Mouse (Mus musculus) MEL (cell line): ENCODE measurements around the gene Coq8b. TPM values are rescaled to one million over a fixed set of nuclear protein-coding genes. Genes with fewer than 3 reads are reported as not detected.

Source experiments
- DNase-seq: peaks from one replicate; pipeline ENCODE4 v3.0.0; 2011; ENCODE audit warnings: low read depth, low spot score
- H3K27ac ChIP-seq: 2 replicates; pipeline ENCODE4 v1.5.1; 2012; ENCODE audit warnings: low read depth, mild to moderate bottlenecking, control low read depth, low read length, moderate library complexity; ENCODE audit not compliant: control insufficient read depth
- H3K27me3 ChIP-seq, 2 experiments: fragments of 150-350 bp in 1 of 2; sonication (generic) in 1 of 2; 2 replicates each; pipeline ENCODE4 v1.6.1; 2012; ENCODE audit warnings: low read length in 2 of 2, mild to moderate bottlenecking in 2 of 2, improper control_type of control experiment in 1 of 2, moderate library complexity in 1 of 2; ENCODE audit not compliant: insufficient read depth in 2 of 2, control insufficient read depth in 1 of 2
- H3K36me3 ChIP-seq, 2 experiments: 2 replicates each; pipeline ENCODE4 v1.6.1; 2012 to 2014; ENCODE audit warnings: low read length in 2 of 2, improper control_type of control experiment in 1 of 2, inconsistent platforms in 1 of 2, mild to moderate bottlenecking in 1 of 2; ENCODE audit not compliant: insufficient read depth in 2 of 2, control insufficient read depth in 1 of 2
- H3K4me1 ChIP-seq, 2 experiments: fragments of 150-350 bp in 1 of 2; sonication (generic) in 1 of 2; 2 replicates each; pipeline ENCODE4 v1.6.1; 2012; ENCODE audit warnings: low read length in 2 of 2, improper control_type of control experiment in 1 of 2, mild to moderate bottlenecking in 1 of 2; ENCODE audit not compliant: insufficient read depth in 2 of 2, control insufficient read depth in 1 of 2
- H3K4me3 ChIP-seq, 2 experiments: fragments of 150-350 bp in 1 of 2; sonication (generic) in 1 of 2; 2 replicates each; pipeline ENCODE4 v1.5.1; 2012; ENCODE audit warnings: low read depth in 2 of 2, low read length in 2 of 2, mild to moderate bottlenecking in 2 of 2, moderate library complexity in 2 of 2, control low read depth in 1 of 2, improper control_type of control experiment in 1 of 2; ENCODE audit not compliant: control insufficient read depth in 1 of 2, insufficient read depth in 1 of 2
- H3K79me2 ChIP-seq: 2 replicates; pipeline ENCODE4 v1.6.1; 2012; ENCODE audit warnings: mild to moderate bottlenecking, low read length, moderate library complexity; ENCODE audit not compliant: control insufficient read depth, poor library complexity, insufficient read depth
- H3K9ac ChIP-seq: 2 replicates; pipeline ENCODE4 v1.6.1; 2012; ENCODE audit warnings: low read depth, mild to moderate bottlenecking, control low read depth, low read length, moderate library complexity; ENCODE audit not compliant: control insufficient read depth, poor library complexity, severe bottlenecking
- H3K9me3 ChIP-seq: fragments of 150-350 bp; sonication (generic); replicated peaks from 2 replicates; pipeline ENCODE4 v1.6.1; 2012; ENCODE audit warnings: mild to moderate bottlenecking, low read length, improper control_type of control experiment, moderate library complexity; ENCODE audit not compliant: insufficient read depth
- CHD2 ChIP-seq: IDR thresholded peaks from 2 replicates; pipeline ENCODE4 v1.6.1; 2011; ENCODE audit warnings: low read length, improper control_type of control experiment
- CTCF ChIP-seq, 3 experiments: IDR thresholded peaks in 2 of 3; conservative IDR thresholded peaks in 1 of 3; 2 replicates each; pipeline ENCODE4 v1.5.1; 2011 to 2012; ENCODE audit warnings: low read length in 3 of 3, low read depth in 2 of 3, mild to moderate bottlenecking in 2 of 3, improper control_type of control experiment in 1 of 3, inconsistent platforms in 1 of 3, mixed read lengths in 1 of 3, moderate library complexity in 1 of 3; ENCODE audit not compliant: control insufficient read depth in 1 of 3, insufficient read depth in 1 of 3, poor library complexity in 1 of 3, severe bottlenecking in 1 of 3
- GABPA ChIP-seq: IDR thresholded peaks from 2 replicates; pipeline ENCODE4 v1.6.1; 2012; ENCODE audit warnings: low read depth, mild to moderate bottlenecking, inconsistent platforms, low read length, improper control_type of control experiment, moderate library complexity
- JUND ChIP-seq: IDR thresholded peaks from 2 replicates; pipeline ENCODE4 v1.6.1; 2011; ENCODE audit warnings: low read depth, mild to moderate bottlenecking, improper control_type of control experiment, low read length
- MAFK ChIP-seq: IDR thresholded peaks from 2 replicates; pipeline ENCODE4 v1.6.1; 2011; ENCODE audit warnings: low read depth, mild to moderate bottlenecking, low read length, improper control_type of control experiment, borderline replicate concordance
- MYC ChIP-seq: IDR thresholded peaks from 2 replicates; pipeline ENCODE4 v1.6.1; 2011; ENCODE audit warnings: low read depth, mild to moderate bottlenecking, low read length, improper control_type of control experiment, moderate library complexity
- NELFE ChIP-seq: IDR thresholded peaks from 2 replicates; pipeline ENCODE4 v1.6.1; 2011; ENCODE audit warnings: low read depth, low read length, improper control_type of control experiment
- NRF1 ChIP-seq: IDR thresholded peaks from 2 replicates; pipeline ENCODE4 v1.6.1; 2014; ENCODE audit warnings: low read depth, mild to moderate bottlenecking, inconsistent platforms, low read length, improper control_type of control experiment, moderate library complexity; ENCODE audit not compliant: poor library complexity, insufficient read depth, severe bottlenecking
- RAD21 ChIP-seq: IDR thresholded peaks from 2 replicates; pipeline ENCODE4 v1.6.1; 2011; ENCODE audit warnings: mild to moderate bottlenecking, low read depth, low read length, improper control_type of control experiment
- SMC3 ChIP-seq: IDR thresholded peaks from 2 replicates; pipeline ENCODE4 v1.6.1; 2011; ENCODE audit warnings: low read depth, low read length, improper control_type of control experiment
- TBP ChIP-seq: IDR thresholded peaks from 2 replicates; pipeline ENCODE4 v1.8.0; 2011; ENCODE audit warnings: low read depth, low read length, improper control_type of control experiment
- USF2 ChIP-seq, 2 experiments: IDR thresholded peaks; 2 replicates each; pipeline ENCODE4 v1.6.1; 2011 to 2012; ENCODE audit warnings: improper control_type of control experiment in 2 of 2, low read length in 2 of 2, borderline replicate concordance in 1 of 2, inconsistent platforms in 1 of 2, low read depth in 1 of 2, mild to moderate bottlenecking in 1 of 2; ENCODE audit not compliant: insufficient read depth in 1 of 2
- polyA plus RNA-seq, 2 experiments: library from polyadenylated mRNA; stranded (reverse) in 1 of 2; unstranded in 1 of 2; fragments of >175 nt in 1 of 2; fragments of >200 nt in 1 of 2; gene quantifications; 2 replicates each; pipeline versions ENCODE4 v1.2.1 to v1.2.4; 2012; ENCODE audit warnings: low replicate concordance in 2 of 2, low read depth in 1 of 2; ENCODE audit not compliant: insufficient read length in 2 of 2, insufficient read depth in 1 of 2, missing spikeins in 1 of 2
- total RNA-seq: library from RNA; depleted of rRNA; stranded (reverse); fragments of 300-350 nt; gene quantifications from 2 replicates; pipeline ENCODE4 v1.2.3, GENCODE M21; 2012

The Coq8b gene
- total and polyA plus RNA-seq, 3 experiments: 13.8 to 22.7 TPM; not detected in 1

GRCm38 (mm10) chr7:27288732-27289131 is 55.9 kb downstream of the Coq8b start:
- Histone ChIP-seq H3K27ac (no peak overlapping the region), H3K27me3 (peaks cover 0 to 2% of the 10 kb centered on the region in 2 experiments; a peak in 1 of 4 replicates), H3K9me3 (no peaks in the 10 kb centered on the region), H3K36me3 (no peaks in the 10 kb centered on the region), H3K79me2 (no peaks in the 10 kb centered on the region), H3K9ac (no peak overlapping the region), H3K4me1 (peaks cover 0 to 3% of the 10 kb centered on the region in 2 experiments; a peak in 1 of 4 replicates), H3K4me3 (no peak overlapping the region)
- no peak for TF ChIP-seq JUND
- TF ChIP-seq SMC3: 0 out of 2 replicates have a peak, but pooled peaks have one; percentile 15
- TF ChIP-seq RAD21: peak; percentile 25
- TF ChIP-seq USF2 (IDR thresholded peaks at IDR 0.05; ENCODE audit: borderline replicate concordance in 1 of 2, insufficient read depth in 1 of 2, low read depth in 1 of 2, low read length in 2 of 2): no peak
- TF ChIP-seq CTCF (IDR thresholded peaks at IDR 0.05 in 2 of 3, conservative IDR thresholded peaks at IDR 0.05 in 1 of 3; ENCODE audit: control insufficient read depth in 1 of 3, insufficient read depth in 1 of 3, low read depth in 2 of 3, low read length in 3 of 3, poor library complexity in 1 of 3, severe bottlenecking in 1 of 3): peak in 1 of 3 experiments; percentile 52; a peak in 3 of 6 replicates
- TF ChIP-seq NELFE: no peak
- no peak for TF ChIP-seq MYC
- peak; percentile 35 for DNase-seq

GRCm38 (mm10) chr7:27290555-27290954 is 57.7 kb downstream of the Coq8b start:
- Histone ChIP-seq H3K4me1 (no peaks in the 10 kb centered on the region), H3K27me3 (peaks cover 0 to 2% of the 10 kb centered on the region in 2 experiments; a peak in 1 of 4 replicates), H3K9me3 (no peaks in the 10 kb centered on the region), H3K36me3 (no peaks in the 10 kb centered on the region), H3K4me3 (no peak overlapping the region), H3K9ac (no peak overlapping the region), H3K27ac (no peak overlapping the region), H3K79me2 (no peaks in the 10 kb centered on the region)
- TF ChIP-seq SMC3 (peak; percentile 45), RAD21 (peak; percentile 50), CTCF (IDR thresholded peaks at IDR 0.05 in 2 of 3, conservative IDR thresholded peaks at IDR 0.05 in 1 of 3; ENCODE audit: control insufficient read depth in 1 of 3, insufficient read depth in 1 of 3, low read depth in 2 of 3, low read length in 3 of 3, poor library complexity in 1 of 3, severe bottlenecking in 1 of 3) (peak; percentile 25 to 56 (median 30); a peak in 5 of 6 replicates), MAFK (no peak)
- peak; percentile 35 for DNase-seq

- Histone ChIP-seq H3K36me3 (no peaks in the 10 kb centered on the region), H3K79me2 (no peaks in the 10 kb centered on the region), H3K9me3 (no peaks in the 10 kb centered on the region), H3K4me1 (no peaks in the 10 kb centered on the region), H3K27ac (no peak overlapping the region), H3K27me3 (peaks cover 0 to 2% of the 10 kb centered on the region in 2 experiments; a peak in 1 of 4 replicates), H3K9ac (no peak overlapping the region)
- DNase-seq: no peak
- TF ChIP-seq MYC: no peak
- TF ChIP-seq JUND: no peak
- no peak for TF ChIP-seq GABPA
- no peak for TF ChIP-seq TBP
- no peak for TF ChIP-seq NRF1
- no peak for TF ChIP-seq CHD2
- TF ChIP-seq, all 39 proteins: peak for 0
- no peak overlapping the region for H3K4me3 ChIP-seq
These were observed 59.1 kb downstream of the Coq8b start for GRCm38 (mm10) chr7:27291795-27292466.
